Mouse (Mus musculus) midbrain, embryonic 11.5 days (tissue): ENCODE data around the gene Orai1. TPM values are rescaled to one million over a fixed set of nuclear protein-coding genes. Genes with fewer than 3 reads are reported as not detected.

Experiments
- ATAC-seq: fragments of 200-750 bp; cut with Nextera tagmentation; 2 replicates; pipeline ENCODE4 v1.8.0; 2017; ENCODE audit warnings: moderate TSS enrichment, moderate library complexity; ENCODE audit not compliant: low FRiP score
- DNase-seq: peaks from one replicate; pipeline ENCODE4 v3.0.0; 2015; ENCODE audit warnings: low spot score; ENCODE audit errors: missing footprints
- H3K27ac ChIP-seq: fragments of 300-500 bp; sonication (generic); 2 replicates; pipeline ENCODE4 v1.5.1; 2014; ENCODE audit warnings: low read depth, low read length
- H3K27me3 ChIP-seq: fragments of 300-500 bp; sonication (generic); 2 replicates; pipeline ENCODE4 v1.6.1; 2014; ENCODE audit warnings: mild to moderate bottlenecking, low read length, moderate library complexity, mixed read lengths; ENCODE audit not compliant: control insufficient read depth, insufficient read depth
- H3K36me3 ChIP-seq: fragments of 300-500 bp; sonication (generic); 2 replicates; pipeline ENCODE4 v1.6.1; 2014; ENCODE audit warnings: mild to moderate bottlenecking, low read length, moderate library complexity, mixed read lengths; ENCODE audit not compliant: control insufficient read depth, insufficient read depth
- H3K4me1 ChIP-seq: fragments of 300-500 bp; sonication (generic); 2 replicates; pipeline ENCODE4 v1.6.1; 2014; ENCODE audit warnings: low read length; ENCODE audit not compliant: control insufficient read depth, insufficient read depth
- H3K4me2 ChIP-seq: fragments of 300-500 bp; sonication (generic); 2 replicates; pipeline ENCODE4 v1.6.1; 2014; ENCODE audit warnings: mild to moderate bottlenecking, moderate library complexity
- H3K4me3 ChIP-seq: fragments of 300-500 bp; sonication (generic); 2 replicates; pipeline ENCODE4 v1.5.1; 2014; ENCODE audit warnings: low read depth, low read length
- H3K9ac ChIP-seq: fragments of 300-500 bp; sonication (generic); 2 replicates; pipeline ENCODE4 v1.6.1; 2014; ENCODE audit warnings: low read length
- H3K9me3 ChIP-seq: fragments of 300-500 bp; sonication (generic); 2 replicates; pipeline ENCODE4 v1.6.1; 2016; ENCODE audit warnings: low read length; ENCODE audit not compliant: control insufficient read depth
- WGBS: fragments of 180-500 bp; shearing (Covaris S2); extraction: QIAGEN DNeasy Blood & Tissue Kit; methylation state at CpG from one replicate; pipeline ENCODE4 v1.1.7; 2014; 5-methylcytosine and 5-hydroxymethylcytosine counted together
- polyA plus RNA-seq: library from polyadenylated mRNA; unstranded; fragments of >200 nt; fragmentation: Nextera tagmentation; extraction: Ambion mirVana; gene quantifications from 2 replicates; pipeline ENCODE4 v1.2.1, GENCODE M21; 2014

Orai1 gene
- polyA plus RNA-seq, 1 experiment from 2014 or later = 10.5 TPM

- Histone ChIP-seq H3K36me3 (no peaks in the 10 kb centered on the region), H3K27ac (peak overlapping the region; percentile 73), H3K4me1 (peaks cover 41% of the 10 kb centered on the region), H3K4me2 (peak overlapping the region; percentile 86), H3K9ac (peak overlapping the region; percentile 52), H3K9me3 (no peaks in the 10 kb centered on the region), H3K27me3 (no peaks in the 10 kb centered on the region), H3K4me3 (peak overlapping the region; percentile 7; the same call in 1 of the 2 replicates)
- peak; percentile 92 for DNase-seq
- no peak for ATAC-seq
- 23% methylated on average over 3 of the region's 3 CpGs for WGBS
These were observed 29.6 kb upstream of the Orai1 start for GRCm38 (mm10) chr5:122985276-122985675.

DNA sequence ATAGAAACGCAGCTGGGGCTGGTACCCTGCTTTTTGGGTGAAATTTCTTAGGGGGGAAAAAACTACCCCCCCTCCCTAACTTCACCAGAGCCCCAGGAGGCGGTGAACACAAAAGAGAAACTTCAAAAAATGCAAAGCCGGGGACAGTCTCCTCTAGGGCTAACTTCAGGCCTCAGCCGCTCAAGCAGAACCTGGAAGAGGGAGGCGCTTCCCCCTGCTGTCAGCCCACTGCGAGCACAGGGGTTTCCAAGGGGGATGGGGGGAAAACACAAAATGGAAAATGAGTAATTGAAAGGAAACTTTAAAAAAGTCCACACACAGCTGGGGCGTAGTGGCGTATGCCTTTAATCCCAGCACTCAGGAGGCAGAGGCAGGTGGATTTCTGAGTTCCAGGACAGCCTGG, 28.8 kb upstream of the Orai1 start:
- Histone ChIP-seq H3K9ac (peak overlapping the region; percentile 79; the same call in 1 of the 2 replicates), H3K4me2 (peak overlapping the region; percentile 86), H3K9me3 (no peaks in the 10 kb centered on the region), H3K27ac (peak overlapping the region; percentile 73), H3K27me3 (no peaks in the 10 kb centered on the region), H3K4me1 (peaks cover 49% of the 10 kb centered on the region), H3K36me3 (no peaks in the 10 kb centered on the region), H3K4me3 (peak overlapping the region; percentile 14)
- ATAC-seq = no peak
- DNase-seq = peak; percentile 93
- WGBS = 9% methylated on average over 8 of the region's 8 CpGs

GRCm38 (mm10) chr5:122987211-122988020, 27.5 kb upstream of the Orai1 start:
- peak; percentile 39; the same call in 1 of the 2 replicates for ATAC-seq
- peak overlapping the region; percentile 79 for H3K27ac ChIP-seq
- H3K4me1 ChIP-seq = peaks cover 56% of the 10 kb centered on the region

GRCm38 (mm10) chr5:122988021-122988751, 26.7 kb upstream of the Orai1 start:
- peak overlapping the region; percentile 86 for H3K4me2 ChIP-seq
- no peaks in the 10 kb centered on the region for H3K9me3 ChIP-seq
- peak overlapping the region; percentile 61 for H3K4me3 ChIP-seq
- H3K36me3 ChIP-seq = no peaks in the 10 kb centered on the region
- under 1% methylated on average over 33 of the region's 41 CpGs for WGBS
- H3K27me3 ChIP-seq = no peaks in the 10 kb centered on the region
- peak overlapping the region; percentile 79 for H3K27ac ChIP-seq
- ATAC-seq (peak; percentile 34; the same call in 1 of the 2 replicates), DNase-seq (peak; percentile 97)
- H3K9ac ChIP-seq = peak overlapping the region; percentile 79
- peaks cover 56% of the 10 kb centered on the region for H3K4me1 ChIP-seq

More at GRCm38 (mm10) chr5:122987211-122988020, 27.5 kb upstream of the Orai1 start:
- Histone ChIP-seq H3K9me3 (no peaks in the 10 kb centered on the region), H3K4me3 (peak overlapping the region; percentile 61), H3K4me2 (peak overlapping the region; percentile 86), H3K9ac (peak overlapping the region; percentile 79), H3K36me3 (no peaks in the 10 kb centered on the region), H3K27me3 (no peaks in the 10 kb centered on the region)
- WGBS = under 1% methylated on average over 39 of the region's 39 CpGs
- DNase-seq = peak; percentile 95

GRCm38 (mm10) chr5:122989001-122989525, 25.8 kb upstream of the Orai1 start:
- peak overlapping the region; percentile 79 for H3K27ac ChIP-seq

DNA sequence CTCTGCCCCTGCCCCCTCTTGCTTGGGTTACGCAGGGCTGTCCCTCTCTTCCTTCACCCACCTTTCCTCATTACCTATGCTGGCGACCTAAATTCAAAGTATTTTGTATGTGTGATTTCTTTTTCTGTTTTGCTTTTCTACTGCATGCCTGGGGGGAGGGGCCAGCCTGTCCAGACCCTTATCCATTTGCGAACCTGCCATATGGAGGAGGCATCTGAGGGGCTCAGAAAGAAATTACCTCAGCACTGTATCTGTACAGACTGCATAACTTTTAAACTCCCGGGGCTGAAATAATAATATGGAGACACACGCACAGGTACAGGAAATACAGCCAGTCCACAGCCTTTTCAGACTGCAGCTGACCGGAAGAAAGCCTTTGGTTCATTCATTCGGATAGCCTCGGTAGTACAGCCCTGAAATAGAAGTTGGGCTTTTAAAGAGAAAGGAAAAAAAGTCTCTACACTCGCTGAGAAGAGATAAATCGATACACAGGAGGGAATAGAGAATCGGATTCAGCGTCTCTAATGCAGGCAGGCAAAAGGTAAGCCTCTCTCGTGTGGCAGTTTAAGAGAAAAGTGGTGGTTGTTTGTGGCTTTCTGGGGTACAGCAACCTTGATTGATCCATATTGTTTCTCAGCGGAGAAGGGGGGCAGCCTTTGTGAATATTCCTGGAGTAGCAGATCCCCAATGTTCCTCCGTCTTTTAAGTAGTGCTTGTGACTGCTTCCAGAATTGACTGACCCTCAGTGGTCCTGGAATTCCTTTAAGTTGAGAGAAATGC, 25.1 kb upstream of the Orai1 start, which contains the start of gene Kdm2b:
Kdm2b (minus strand) TSS at position 273 of the 780 bp plus-strand sequence.
- peak within 1 kb of the TSS; percentile 79 for H3K9ac ChIP-seq
- DNase-seq (peak; percentile 92), ATAC-seq (peak; percentile 28)
- peak within 1 kb of the TSS; percentile 86 for H3K4me2 ChIP-seq
- H3K4me1 ChIP-seq = peaks cover 55% of the 10 kb centered on the region
- 2% methylated on average over 15 of the region's 15 CpGs for WGBS
- no peaks in the 10 kb centered on the region for H3K27me3 ChIP-seq
- H3K27ac ChIP-seq = peak within 1 kb of the TSS; percentile 79
- peak within 1 kb of the TSS; percentile 61 for H3K4me3 ChIP-seq
- no peaks in the 10 kb centered on the region for H3K9me3 ChIP-seq
- H3K36me3 ChIP-seq = no peaks in the 10 kb centered on the region

More at GRCm38 (mm10) chr5:122989001-122989525, 25.8 kb upstream of the Orai1 start:
- Histone ChIP-seq H3K9ac (peak overlapping the region; percentile 79), H3K4me3 (peak overlapping the region; percentile 61), H3K4me2 (peak overlapping the region; percentile 86), H3K27me3 (no peaks in the 10 kb centered on the region), H3K4me1 (peaks cover 56% of the 10 kb centered on the region), H3K9me3 (no peaks in the 10 kb centered on the region), H3K36me3 (no peaks in the 10 kb centered on the region)
- WGBS = under 1% methylated on average over 39 of the region's 39 CpGs
- ATAC-seq (peak; percentile 65), DNase-seq (peak; percentile 98)

GRCm38 (mm10) chr5:122990411-122991160, 24.3 kb upstream of the Orai1 start:
- WGBS = 5% methylated on average over 16 of the region's 16 CpGs
- peak overlapping the region; percentile 86 for H3K4me2 ChIP-seq
- DNase-seq (peak; percentile 92), ATAC-seq (no peak)
- no peaks in the 10 kb centered on the region for H3K36me3 ChIP-seq
- peaks cover 49% of the 10 kb centered on the region for H3K4me1 ChIP-seq
- H3K27me3 ChIP-seq = no peaks in the 10 kb centered on the region
- peak overlapping the region; percentile 10 for H3K27ac ChIP-seq
- H3K9ac ChIP-seq = peak overlapping the region; percentile 79
- peak overlapping the region; percentile 61 for H3K4me3 ChIP-seq
- H3K9me3 ChIP-seq = no peaks in the 10 kb centered on the region
